Mouse (Mus musculus): Measurements from ENCODE around the gene Idh2.

The Idh2 gene

GRCm38 (mm10) chr7:80085970-80086715 lies 29.0 kb downstream of the Idh2 start:
- no peak for DNase-seq (ENCODE audit: low spot score in 2 of 2)

- peak; percentile 32 to 67 for DNase-seq (ENCODE audit: low spot score in 2 of 2)
Observed at GRCm38 (mm10) chr7:80084484-80084931, 30.7 kb downstream of the Idh2 start.

GRCm38 (mm10) chr7:80081586-80082554 lies 33.3 kb downstream of the Idh2 start:
- no peak for DNase-seq (ENCODE audit: low spot score in 2 of 2)

- peak in 1 of 2 experiments; percentile 29 for DNase-seq (ENCODE audit: low spot score in 2 of 2)
Observed at GRCm38 (mm10) chr7:80078792-80079301, 36.3 kb downstream of the Idh2 start.

GRCm38 (mm10) chr7:80077801-80078200 lies 37.4 kb downstream of the Idh2 start:
- no peak for DNase-seq (ENCODE audit: low spot score in 2 of 2)

GRCm38 (mm10) chr7:80076961-80077716 lies 38.1 kb downstream of the Idh2 start:
- DNase-seq (ENCODE audit: low spot score in 2 of 2): no peak

GRCm38 (mm10) chr7:80075946-80076583 lies 39.1 kb downstream of the Idh2 start:
- no peak for DNase-seq (ENCODE audit: low spot score in 2 of 2)

GRCm38 (mm10) chr7:80074921-80075441 lies 40.2 kb downstream of the Idh2 start:
- DNase-seq (ENCODE audit: low spot score in 2 of 2): peak in 1 of 2 experiments; percentile 73

GRCm38 (mm10) chr7:80073506-80073905 lies 41.7 kb downstream of the Idh2 start:
- DNase-seq (ENCODE audit: low spot score in 2 of 2): no peak

GRCm38 (mm10) chr7:80072297-80072696 lies 42.9 kb downstream of the Idh2 start:
- no peak for DNase-seq (ENCODE audit: low spot score in 2 of 2)

GRCm38 (mm10) chr7:80071209-80071608 lies 44.0 kb downstream of the Idh2 start:
- DNase-seq (ENCODE audit: low spot score in 2 of 2): no peak

GRCm38 (mm10) chr7:80069615-80070327 lies 45.4 kb downstream of the Idh2 start:
- no peak for DNase-seq (ENCODE audit: low spot score in 2 of 2)

- DNase-seq (ENCODE audit: low spot score in 2 of 2): no peak
Observed at GRCm38 (mm10) chr7:80068341-80068740, 46.9 kb downstream of the Idh2 start.

GRCm38 (mm10) chr7:80066675-80067455 lies 48.3 kb downstream of the Idh2 start:
- no peak for DNase-seq (ENCODE audit: low spot score in 2 of 2)

GRCm38 (mm10) chr7:80065250-80065649 lies 49.9 kb downstream of the Idh2 start:
- DNase-seq (ENCODE audit: low spot score in 2 of 2): no peak

GRCm38 (mm10) chr7:80063902-80064736 lies 51.1 kb downstream of the Idh2 start:
- no peak for DNase-seq (ENCODE audit: low spot score in 2 of 2)

- DNase-seq (ENCODE audit: low spot score in 2 of 2): no peak
Observed at GRCm38 (mm10) chr7:80063244-80063643, 51.9 kb downstream of the Idh2 start.

- DNase-seq (ENCODE audit: low spot score in 2 of 2): no peak
Observed at GRCm38 (mm10) chr7:80062083-80062826, 52.9 kb downstream of the Idh2 start.

All from natural killer cell, adult 2 months (primary cell).